Mouse (Mus musculus) heart, postnatal 10 days (tissue): ENCODE data around the gene Tec. TPM values are rescaled to one million over a fixed set of nuclear protein-coding genes. Genes with fewer than 3 reads are reported as not detected.

Experiments used
- DNase-seq, 2 experiments: peaks; one replicate each; pipeline ENCODE4 v3.0.0; 2021
- intact Hi-C: fragments of 180-260 bp; cut with DNase I; formaldehyde crosslinking; loops from one replicate; pipeline ENCODE4 v1.15.1; 2025
- total RNA-seq, 2 experiments: library from RNA; stranded (reverse); gene quantifications; 2 replicates each; pipeline ENCODE4 v1.2.3; 2021

The Tec gene
- total RNA-seq, 2 experiments from 2014 or later: 8.0 to 10.8 TPM

DNA sequence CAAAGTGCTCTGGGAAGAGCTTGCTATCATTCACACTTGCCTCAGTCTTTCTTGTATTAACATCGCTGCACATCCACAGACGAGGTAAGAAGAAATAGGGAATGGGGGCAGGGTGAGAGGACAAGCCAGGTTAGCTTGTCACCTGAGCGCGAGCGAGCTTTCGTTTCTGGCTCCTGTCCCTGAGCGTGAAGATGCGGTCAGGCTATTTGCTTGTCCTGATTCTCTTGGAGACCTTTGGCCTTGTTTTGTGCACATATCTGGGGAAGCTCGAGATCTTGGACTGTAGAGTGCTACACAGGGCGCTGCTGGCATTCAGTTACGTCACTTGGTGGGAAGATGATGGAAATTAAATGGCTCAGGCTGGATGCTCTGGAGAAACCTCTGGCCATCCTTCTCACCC, 27.0 kb upstream of the Tec start:
- intact Hi-C loops: no loop called here

DNA sequence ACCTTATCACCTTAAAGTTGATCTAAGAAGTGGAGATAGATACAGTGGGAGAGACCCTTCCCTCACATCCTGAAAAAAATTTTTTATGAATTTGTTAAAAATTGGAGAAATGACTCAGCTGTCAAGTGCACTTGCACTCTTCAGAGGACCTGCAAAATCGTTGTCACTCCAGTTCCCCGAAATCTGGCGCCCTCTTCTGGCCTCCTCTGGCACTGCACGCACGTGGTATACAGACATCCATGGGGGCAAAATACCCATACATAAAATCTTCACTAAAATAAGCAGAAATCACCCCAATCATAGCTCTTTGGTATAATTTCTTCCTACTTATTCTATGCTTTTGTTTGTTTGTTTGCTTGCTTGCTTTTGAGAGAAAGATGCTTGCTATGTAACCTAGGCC, 25.7 kb upstream of the Tec start:
- intact Hi-C loops: loop anchor here (5.0 kb wide), 3 partner anchors 63 to 488 kb away; no protein-coding TSS in a partner anchor
- DNase-seq: peak in 1 of 2 experiments; percentile 56

More for the DNA sequence above, 27.0 kb upstream of the Tec start:
- no peak for DNase-seq

DNA sequence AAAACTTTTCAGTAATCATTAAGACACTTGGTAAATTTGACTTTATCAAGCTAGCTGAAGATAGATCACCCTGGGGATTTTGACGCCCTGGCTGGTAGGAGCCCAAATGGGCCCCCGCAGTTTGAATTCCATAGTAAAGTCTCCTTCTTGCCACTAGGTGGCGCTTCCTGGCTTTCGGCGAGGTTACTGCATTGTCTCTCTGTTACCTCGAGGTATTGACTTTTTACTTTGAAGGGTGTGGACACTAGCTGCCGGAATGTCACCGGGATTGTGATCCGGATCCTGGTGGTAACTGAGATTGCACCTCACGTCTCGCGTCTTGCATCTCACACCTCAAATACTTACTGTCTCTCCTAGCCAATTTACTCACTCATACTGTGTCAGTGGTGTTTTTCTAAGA, 23.3 kb upstream of the Tec start:
- intact Hi-C loops: loop anchor here (5.0 kb wide), 3 partner anchors 66 to 491 kb away; no protein-coding TSS in a partner anchor
- peak; percentile 76 to 78 for DNase-seq

DNA sequence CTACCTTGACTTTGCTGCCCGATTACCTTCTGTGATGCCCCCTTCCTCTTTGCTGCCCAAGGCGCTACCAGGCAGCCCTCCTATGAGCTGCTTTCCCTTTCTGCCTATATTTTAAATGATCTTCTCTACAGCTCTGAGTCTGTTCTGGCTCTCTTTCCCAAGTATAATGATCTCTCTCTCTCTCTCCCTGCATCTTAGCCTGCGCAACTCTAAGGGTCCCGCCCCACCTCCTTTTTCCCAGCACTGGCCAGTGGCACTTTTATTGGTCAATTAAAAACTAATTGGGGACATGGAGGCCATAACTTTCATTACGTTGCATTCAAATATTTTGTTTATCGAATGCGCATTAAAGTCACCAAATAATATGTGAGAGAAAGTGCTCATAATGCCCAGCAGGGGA, 20.0 kb upstream of the Tec start:
- DNase-seq: no peak
- intact Hi-C loops: no loop called here

DNA sequence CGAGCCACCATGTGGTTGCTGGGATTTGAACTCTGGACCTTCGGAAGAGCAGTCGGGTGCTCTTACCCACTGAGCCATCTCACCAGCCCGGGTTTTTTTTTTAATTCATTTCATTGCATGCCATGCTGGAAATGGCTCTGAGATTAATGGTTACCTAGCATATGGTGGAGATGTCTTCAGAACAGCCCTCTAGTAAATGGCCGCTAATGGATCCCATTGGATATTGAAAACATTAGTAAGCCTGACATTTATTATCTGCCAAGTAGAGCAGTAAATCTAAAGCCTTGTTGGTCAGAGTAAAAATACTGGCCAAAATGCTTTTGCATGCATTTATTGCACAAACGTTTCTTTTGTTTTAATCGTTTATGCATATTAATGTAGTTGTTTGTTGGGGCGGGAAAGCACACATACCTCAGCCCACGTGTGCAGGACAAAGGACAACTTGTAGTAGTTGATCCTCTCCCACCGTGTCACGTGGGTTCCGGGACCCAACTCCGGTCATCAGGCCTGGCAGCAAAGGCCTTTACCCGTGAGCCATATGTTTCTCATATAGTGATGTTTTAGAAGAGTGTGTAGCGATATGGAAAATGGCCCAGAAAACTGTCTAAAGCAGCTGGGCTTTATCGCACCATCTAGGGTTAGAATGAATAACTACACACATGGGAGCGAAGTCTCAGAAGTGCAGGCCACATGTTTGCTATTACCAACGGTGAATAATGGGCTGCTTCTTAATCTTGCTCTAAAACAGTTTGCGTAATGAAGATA, 18.4 kb upstream of the Tec start:
- DNase-seq: no peak
- intact Hi-C loops: no loop called here

DNA sequence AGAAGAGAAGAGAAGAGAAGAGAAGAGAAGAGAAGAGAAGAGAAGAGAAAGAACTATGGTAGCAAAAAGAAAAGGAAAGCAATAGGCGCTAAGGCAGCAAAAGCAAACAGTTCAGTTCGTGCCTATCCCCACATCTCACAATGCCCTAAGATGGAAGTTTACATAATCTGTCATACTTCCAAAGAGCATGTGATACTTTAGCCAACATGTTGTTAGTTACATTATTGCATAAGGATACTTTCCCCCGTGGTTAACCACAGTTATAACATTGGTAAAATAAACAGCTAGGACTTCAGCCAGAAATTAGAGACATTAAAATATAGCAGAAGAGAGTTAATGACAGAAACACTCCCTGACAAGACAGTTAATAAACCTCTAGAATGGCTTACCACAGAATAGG, 15.4 kb upstream of the Tec start:
- intact Hi-C loops: no loop called here
- no peak for DNase-seq

DNA sequence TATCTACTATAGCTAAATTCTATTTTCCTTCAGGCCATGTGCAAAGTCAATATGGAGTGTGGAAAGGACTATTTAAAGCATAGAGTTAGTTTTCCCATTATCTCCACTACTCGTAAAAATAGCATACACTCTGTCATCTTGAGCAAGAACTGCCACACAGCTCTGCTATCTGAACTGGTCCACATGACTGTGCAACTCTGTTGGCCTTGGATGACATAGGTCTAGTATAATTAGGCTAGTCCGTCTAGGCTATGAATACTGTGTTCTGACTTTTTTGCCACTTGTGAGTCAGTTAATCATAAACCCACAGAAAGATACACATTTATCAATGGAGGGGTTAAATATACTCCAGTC, 14.1 kb upstream of the Tec start:
- intact Hi-C loops: no loop called here
- peak; percentile 34 to 62 for DNase-seq

DNA sequence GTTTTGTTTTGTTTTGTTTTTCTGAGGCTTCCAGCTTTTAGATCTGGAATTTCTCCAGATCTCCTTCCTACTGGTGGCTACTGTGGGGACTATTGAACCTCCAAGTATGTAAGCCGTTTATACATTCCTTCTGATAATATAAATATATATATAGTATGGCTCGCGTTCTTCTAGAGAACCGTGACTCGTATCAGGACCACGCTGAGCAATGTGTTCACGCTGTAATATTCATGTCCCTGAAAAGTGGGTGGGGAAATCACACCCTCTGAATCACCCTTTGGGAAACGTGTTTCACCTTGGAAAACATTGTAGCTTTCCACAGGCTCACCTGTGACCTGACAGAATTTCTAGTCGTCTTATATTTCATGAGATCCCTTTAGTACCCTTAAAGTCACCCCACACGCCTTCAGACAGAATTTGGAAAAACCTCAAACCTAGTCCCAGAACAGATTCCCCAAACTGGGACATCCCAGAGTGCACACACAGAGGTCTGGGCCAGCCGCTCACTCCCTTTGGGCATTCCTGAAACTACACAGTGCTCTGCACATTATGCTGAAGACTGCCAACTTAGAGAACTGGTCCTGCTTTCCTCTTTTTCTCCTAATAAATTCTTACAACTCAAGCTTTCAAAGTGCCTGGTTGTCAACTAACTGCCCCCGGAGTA, 13.6 kb upstream of the Tec start:
- intact Hi-C loops: no loop called here
- peak; percentile 46 to 47 for DNase-seq

DNA sequence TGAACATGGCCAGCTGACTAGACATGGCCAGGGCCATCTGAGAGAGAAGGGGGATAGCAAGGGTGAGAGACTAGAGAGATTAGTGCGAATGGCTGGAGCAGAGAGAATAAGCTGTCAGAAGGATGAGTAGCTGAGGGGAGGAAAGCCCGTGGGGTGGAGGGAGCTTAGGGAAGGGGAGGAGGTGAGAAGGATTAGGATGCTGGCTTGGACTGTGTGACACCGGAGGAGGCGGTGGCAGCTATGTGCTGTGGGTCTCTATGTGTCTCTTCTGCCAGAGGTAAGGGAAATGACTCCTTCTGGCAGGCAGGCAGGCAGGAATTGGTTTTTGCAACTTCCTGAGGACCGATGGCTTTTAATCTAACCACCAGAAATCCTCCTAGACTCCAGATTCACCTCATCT, 11.5 kb upstream of the Tec start:
- no peak for DNase-seq
- intact Hi-C loops: no loop called here

DNA sequence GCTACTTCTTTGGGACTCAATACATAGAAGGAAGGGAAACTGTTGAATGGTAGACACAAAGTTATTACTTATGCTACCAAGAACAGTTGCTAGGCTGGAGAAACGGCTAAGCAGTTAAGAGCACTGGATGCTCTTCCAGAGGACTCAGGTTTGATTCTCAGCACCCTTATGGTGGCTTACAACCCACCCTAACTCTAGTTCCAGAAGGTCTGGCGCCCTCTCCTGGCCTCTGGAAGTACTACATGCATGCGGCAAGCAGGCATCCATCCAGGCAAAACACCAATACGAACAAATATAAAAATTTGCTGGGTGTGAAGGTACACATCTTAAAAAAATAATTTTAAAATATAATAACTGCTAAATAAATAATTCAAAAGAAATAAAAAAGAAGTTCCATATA, 2.8 kb upstream of the Tec start:
- no peak for DNase-seq

DNA sequence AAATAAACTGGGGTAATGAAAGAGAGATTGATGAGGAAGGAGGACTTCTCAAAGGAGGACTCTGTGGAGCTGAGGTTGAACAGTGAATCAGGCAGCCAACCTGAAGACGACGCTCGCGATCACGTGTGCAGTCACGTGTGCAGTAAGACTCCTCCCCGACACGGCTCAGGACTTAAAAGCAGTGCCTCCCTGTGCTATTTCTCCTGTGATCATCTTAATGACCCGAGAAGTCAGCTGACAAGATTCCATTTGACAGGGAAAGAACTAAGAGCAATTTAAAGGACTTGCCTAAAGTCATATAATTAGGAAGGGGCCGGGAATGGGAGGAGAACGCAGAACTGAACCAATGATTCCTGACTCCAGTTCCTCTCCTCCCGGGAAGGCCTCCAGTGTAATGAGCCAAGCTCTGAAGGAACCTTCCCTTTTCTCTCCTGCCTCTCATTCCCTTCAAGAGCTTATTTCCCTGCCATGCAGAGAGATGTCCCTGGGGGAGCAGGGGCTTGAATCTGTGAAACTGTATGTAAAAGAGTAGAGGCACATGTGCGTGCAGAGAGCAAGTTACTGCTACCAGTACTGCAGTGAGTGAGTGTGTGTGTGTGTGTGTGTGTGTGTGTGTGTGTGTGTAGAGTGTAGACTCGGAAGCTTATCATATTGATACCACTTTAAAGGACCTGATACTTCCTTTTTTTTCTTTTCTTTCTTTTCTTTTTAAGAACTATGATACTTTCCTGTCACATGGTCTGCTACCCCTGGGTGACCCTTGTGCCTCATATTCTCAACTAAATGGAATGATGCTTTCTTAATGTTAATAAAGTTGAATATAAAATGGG, 1.7 kb upstream of the Tec start:
- DNase-seq: no peak

More for the DNA sequence above, 2.8 kb upstream of the Tec start:
- intact Hi-C loops: no loop called here

DNA sequence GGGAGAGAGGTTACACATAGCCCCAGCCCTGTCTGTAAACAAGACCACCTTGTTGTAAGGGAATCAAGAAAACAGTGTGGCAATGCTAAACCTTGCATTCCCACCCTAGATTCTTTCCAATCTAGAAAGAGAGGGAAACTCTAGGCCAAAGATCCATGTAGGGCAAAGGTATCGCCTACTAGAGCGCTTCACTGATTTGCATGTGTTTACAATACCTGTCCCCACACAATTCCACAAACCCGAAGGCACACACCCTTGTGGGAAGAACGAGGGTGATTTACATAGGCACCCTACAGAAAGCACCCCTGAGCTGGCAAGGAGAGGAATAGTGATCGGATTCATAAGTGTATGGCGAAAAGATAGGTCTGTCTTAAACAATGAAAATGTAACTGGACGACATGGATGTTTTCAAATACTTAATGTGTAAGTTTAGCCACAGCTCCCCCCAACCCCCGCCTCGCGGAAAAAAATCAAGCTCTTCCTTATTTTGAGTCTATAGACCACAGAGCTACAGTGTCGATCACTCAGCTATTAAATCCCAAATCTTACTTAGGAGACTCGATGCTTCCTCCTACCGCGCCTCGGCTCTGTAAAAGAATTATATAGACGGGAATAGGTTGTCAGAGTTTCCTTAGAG, 1.1 kb downstream of the Tec start:
- no peak for DNase-seq
- intact Hi-C loops: no loop called here

More for the DNA sequence above, 1.7 kb upstream of the Tec start:
- intact Hi-C loops: loop anchor here (2.0 kb wide), 1 partner anchor 19 kb away; no protein-coding TSS in a partner anchor

DNA sequence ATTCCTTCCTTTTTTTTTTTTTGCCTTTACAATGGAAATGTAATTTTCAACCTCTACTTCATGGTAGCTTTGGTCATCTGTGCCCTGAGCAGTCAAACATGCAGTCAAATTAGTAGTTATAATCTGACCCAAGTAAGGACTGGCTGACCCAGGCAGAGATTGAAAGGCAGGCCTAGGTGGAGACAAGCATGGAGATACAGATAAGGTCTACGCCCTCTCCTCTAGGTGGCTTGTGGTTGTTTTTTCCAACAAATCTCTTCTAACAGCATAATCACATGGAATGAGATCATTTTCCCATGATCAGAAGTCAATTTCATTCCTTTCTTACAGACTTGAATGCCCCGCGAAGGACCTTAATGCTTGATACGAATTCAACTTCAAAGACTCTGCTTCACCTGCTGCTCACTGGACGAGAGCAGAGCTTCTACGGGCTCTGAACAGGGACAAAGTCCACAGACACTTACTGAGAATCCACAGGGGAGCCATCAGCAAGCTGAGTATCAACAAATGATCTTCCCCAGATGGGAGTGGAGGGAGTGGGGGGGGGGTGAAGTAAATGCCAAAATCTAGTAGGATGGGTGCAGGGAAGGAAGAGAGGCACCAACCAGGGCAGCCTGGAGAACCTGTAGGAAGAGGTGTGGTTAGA, 1.9 kb downstream of the Tec start:
- intact Hi-C loops: no loop called here

DNA sequence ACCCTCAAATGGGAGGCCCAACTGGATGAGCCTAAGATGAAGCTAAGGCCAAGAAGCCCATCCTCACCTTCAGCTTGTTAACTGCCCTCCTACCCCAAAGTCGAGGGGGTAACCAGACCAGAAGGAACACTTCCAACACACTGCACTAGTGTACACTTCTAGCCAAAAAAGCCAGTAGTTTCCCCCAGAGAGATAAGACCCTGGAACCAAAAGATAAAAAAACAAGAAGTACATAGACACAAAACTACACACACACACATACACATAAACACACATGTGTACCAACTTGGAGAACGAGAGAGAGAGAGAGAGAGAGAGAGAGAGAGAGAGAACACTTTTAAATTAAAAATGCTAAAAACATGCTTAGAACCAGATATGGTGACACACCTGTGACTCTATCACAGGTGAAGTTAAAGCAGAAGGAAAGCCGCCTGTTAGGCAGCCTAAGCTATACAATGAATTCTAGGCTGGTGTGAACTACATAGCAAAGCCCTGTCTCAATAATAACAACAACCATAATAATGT, 3.6 kb downstream of the Tec start:
- intact Hi-C loops: no loop called here
- DNase-seq: no peak

More for the DNA sequence above, 1.9 kb downstream of the Tec start:
- DNase-seq: no peak

DNA sequence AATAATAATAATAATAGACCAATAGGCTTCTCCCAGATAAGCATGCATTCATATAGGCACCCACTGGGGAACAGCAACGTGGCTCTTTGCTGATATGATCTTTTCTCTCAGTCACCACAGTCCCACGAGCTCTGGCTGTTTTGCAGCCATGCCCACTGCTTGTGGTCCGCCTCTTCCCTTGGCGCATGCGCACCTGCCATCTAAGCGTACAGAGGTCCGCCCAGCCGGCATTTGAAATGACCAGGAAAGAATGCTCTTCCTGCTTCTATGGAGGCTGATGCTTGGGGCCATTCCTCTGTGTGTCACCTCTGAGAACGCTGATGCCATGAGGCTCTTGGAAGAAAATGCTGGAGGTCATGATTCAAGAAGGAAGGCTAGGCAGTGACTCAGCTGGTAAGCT, 5.1 kb downstream of the Tec start:
- no peak for DNase-seq
- intact Hi-C loops: no loop called here

DNA sequence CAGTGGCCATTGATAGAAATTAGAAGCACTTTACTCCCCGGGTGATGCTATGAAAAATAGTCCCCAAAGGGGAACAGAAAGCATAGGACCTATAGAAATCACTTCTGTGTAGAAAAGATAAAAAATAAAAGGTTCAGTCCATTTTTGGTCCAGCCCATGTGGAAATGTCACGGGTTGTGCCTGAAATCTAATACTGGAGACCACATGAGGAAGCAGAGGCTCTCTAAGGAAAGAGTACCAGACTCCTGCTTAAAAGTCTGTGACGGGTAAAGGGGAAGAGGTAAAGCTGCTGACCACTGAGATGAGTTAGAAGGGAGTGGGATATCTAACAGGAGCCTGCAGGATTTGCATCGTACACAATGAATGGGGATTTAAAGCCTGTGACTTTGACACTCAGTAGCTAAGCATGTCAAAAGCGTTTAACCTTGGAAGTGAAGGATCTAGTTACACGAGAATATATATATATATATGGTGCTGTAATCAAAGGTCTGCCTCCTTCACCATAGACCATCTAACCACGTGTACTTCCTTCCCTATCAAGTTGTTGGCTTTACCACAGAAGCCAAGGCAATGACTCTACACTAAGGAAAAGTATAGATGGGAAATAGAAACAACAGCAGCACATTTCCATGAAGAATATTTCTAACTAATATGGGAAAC, 6.4 kb downstream of the Tec start:
- DNase-seq: no peak
- intact Hi-C loops: no loop called here

DNA sequence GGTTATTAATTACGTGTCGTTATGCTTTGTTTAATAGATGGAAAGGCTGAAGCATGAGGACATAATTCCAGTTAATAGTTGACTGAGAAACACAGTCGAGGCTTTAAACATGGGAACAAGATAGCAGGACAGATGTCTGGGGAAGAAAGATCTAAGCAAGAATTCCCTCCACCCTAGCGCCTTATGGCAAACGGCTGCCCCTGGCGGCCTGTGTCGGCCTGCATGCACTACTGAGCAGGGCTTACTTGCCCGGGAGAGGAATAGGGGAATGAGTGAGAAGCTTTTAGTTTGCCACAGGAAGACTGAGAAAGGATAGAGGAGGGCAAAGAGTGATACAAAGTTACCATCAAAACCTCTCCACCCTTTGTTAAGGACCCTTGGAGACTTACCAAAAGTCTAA, 7.4 kb downstream of the Tec start:
- intact Hi-C loops: no loop called here

DNA sequence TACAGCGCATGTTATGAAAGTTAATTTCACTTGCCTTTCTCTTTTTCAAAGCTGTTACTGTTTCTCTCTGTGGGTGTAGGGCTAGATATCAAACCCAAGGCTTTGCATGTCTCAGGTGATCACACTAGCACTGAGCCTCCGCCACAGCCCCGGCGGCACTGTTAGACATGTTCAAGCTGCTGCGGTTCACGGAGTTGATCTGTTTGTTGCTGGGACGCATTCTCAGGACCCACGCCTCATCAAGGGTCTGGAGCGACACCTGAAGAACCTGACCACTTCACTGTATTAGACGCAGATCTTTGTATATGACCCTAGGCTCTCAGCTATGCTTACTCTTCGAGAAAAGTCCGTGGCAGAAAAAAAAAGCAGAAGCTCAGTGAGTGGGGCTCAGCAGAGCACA, 10.0 kb downstream of the Tec start:
- intact Hi-C loops: no loop called here

More for the DNA sequence above, 7.4 kb downstream of the Tec start:
- DNase-seq: no peak

DNA sequence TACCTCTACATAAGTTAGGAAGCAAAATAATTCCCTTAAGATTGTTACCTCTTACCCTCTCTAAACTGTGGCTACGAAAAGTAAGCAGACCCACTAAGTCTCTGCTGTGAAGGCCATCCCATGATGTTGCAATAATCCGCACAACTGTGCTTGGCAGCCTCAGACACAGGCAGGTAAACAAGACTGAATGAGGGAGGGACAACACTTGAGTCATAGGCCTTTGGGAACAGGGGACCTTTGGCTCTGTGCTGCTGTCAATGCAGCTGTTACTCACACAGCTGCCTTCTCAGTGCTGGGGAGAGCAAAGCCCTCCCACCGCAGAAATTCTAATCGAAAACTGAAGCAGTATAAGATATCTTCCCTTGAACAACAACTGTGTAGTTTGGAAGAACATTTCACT, 10.5 kb downstream of the Tec start:
- DNase-seq: no peak
- intact Hi-C loops: no loop called here

More for the DNA sequence above, 10.0 kb downstream of the Tec start:
- DNase-seq: no peak
